Mouse (Mus musculus): Measurements from ENCODE around the gene Gprc5a. TPM values are rescaled to one million over a fixed set of nuclear protein-coding genes. Genes with fewer than 3 reads are reported as not detected.

The Gprc5a gene
- polyA plus RNA-seq, 1 experiment, result 10.8 TPM

DNA sequence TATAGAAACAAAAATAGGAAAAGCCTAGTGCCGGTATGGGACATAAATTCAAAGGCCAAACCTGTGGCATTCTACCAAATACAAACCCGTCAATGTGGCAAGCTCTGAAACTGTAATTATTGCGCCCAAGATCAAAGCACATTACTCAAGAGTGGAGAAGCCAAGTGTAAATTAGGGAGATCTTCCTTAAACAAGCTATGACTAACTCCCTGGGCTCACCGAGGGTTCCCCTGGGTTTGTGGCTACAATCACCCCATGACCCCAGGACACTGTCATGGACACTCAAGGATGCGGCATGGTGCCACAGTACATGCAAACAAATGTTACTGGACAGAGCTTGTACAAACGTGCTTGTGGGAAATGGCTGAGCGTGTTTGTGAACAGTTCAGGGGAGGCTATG, 67.6 kb downstream of the Gprc5a start:
- no peak for TF ChIP-seq CEBPB (IDR thresholded peaks at IDR 0.05; ENCODE audit: insufficient read depth, poor library complexity, severe bottlenecking)
- no peak for TF ChIP-seq TCF12 (IDR thresholded peaks at IDR 0.05; ENCODE audit: insufficient read depth, poor library complexity, severe bottlenecking)
- no peak for TF ChIP-seq SRF (IDR thresholded peaks at IDR 0.05; ENCODE audit: control insufficient read depth, insufficient read length, low read depth)
- no peak for TF ChIP-seq MYOD1 (IDR thresholded peaks at IDR 0.05; ENCODE audit: control insufficient read depth in 1 of 3, insufficient read length in 2 of 3, low read depth in 2 of 3)
- TF ChIP-seq POLR2AphosphoS2 (IDR thresholded peaks at IDR 0.05; ENCODE audit: insufficient read length, low read depth), result no peak
- TF ChIP-seq POLR2A (IDR thresholded peaks at IDR 0.05; ENCODE audit: insufficient read length, low read depth), result no peak
- Histone ChIP-seq H3K4me2 (ENCODE audit: low read depth) (no peak overlapping the region), H3K36me3 (ENCODE audit: control insufficient read depth, insufficient read depth) (no peaks in the 10 kb centered on the region), H3ac (ENCODE audit: control insufficient read depth, insufficient read length) (no peak overlapping the region), H3K79me2 (ENCODE audit: control insufficient read depth, insufficient read depth) (no peaks in the 10 kb centered on the region), H3K27me3 (ENCODE audit: control insufficient read depth, insufficient read depth, insufficient read length) (no peaks in the 10 kb centered on the region), H3K4me3 (no peak overlapping the region)

DNA sequence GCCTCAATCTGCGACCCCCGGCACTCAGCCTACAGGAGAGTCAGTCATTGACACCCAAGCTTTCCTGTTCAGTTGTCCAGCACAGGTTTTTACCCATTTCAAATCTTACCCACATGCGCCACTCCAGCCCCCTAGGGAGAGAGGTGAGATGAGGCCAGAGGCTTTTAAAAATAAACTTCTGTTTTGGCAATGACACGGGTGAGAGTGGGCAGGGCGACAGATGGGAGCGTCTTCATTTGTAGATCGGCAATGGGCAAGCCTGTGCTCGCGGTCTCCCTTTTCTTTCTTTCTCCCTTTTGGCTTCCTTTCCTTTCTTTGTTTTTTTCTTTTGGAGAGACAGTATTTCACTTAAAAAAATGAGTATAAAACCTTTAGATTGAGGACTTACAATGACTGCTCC, 68.0 kb downstream of the Gprc5a start:
- H3K36me3 ChIP-seq (ENCODE audit: control insufficient read depth, insufficient read depth), result no peaks in the 10 kb centered on the region
- no peaks in the 10 kb centered on the region for H3K79me2 ChIP-seq (ENCODE audit: control insufficient read depth, insufficient read depth)
- H3K4me3 ChIP-seq, result no peak overlapping the region
- TF ChIP-seq SRF (IDR thresholded peaks at IDR 0.05; ENCODE audit: control insufficient read depth, insufficient read length, low read depth) (no peak), POLR2AphosphoS2 (IDR thresholded peaks at IDR 0.05; ENCODE audit: insufficient read length, low read depth) (no peak)
- no peaks in the 10 kb centered on the region for H3K27me3 ChIP-seq (ENCODE audit: control insufficient read depth, insufficient read depth, insufficient read length)
- H3K4me2 ChIP-seq (ENCODE audit: low read depth), result no peak overlapping the region
- no peak overlapping the region for H3ac ChIP-seq (ENCODE audit: control insufficient read depth, insufficient read length)

Other genes with a start within 250 kb of the Gprc5a start
- 1.5 TPM for gene Crebl2, start 235.5 kb upstream of the Gprc5a start, polyA plus RNA-seq (2012; fragmentation: generic; extraction: Trizol)
- gene Gpr19, start 167.1 kb upstream of the Gprc5a start, polyA plus RNA-seq (2012; fragmentation: generic; extraction: Trizol), result 2.2 TPM
- gene Cdkn1b, start 145.2 kb upstream of the Gprc5a start, polyA plus RNA-seq (2012; fragmentation: generic; extraction: Trizol), result 27.7 TPM
- gene Apold1, start 83.9 kb upstream of the Gprc5a start, polyA plus RNA-seq (2012; fragmentation: generic; extraction: Trizol), result 0.12 TPM
- gene Ddx47, start 54.0 kb upstream of the Gprc5a start, polyA plus RNA-seq (2012; fragmentation: generic; extraction: Trizol), result 53.6 TPM
- 0.89 TPM for gene Gprc5d, start 52.6 kb downstream of the Gprc5a start, polyA plus RNA-seq (2012; fragmentation: generic; extraction: Trizol)
- gene Fam234b, start 132.3 kb downstream of the Gprc5a start, polyA plus RNA-seq (2012; fragmentation: generic; extraction: Trizol), result 6.3 TPM
- gene Hebp1, start 132.4 kb downstream of the Gprc5a start, polyA plus RNA-seq (2012; fragmentation: generic; extraction: Trizol), result 30.5 TPM
- gene Gsg1, start 188.7 kb downstream of the Gprc5a start, polyA plus RNA-seq (2012; fragmentation: generic; extraction: Trizol), result 0.04 TPM
- gene Pbp2, start 244.8 kb downstream of the Gprc5a start, polyA plus RNA-seq (2012; fragmentation: generic; extraction: Trizol), result 0.16 TPM

Data from myocyte (in vitro differentiated cells).